In the genomic region with DNA sequence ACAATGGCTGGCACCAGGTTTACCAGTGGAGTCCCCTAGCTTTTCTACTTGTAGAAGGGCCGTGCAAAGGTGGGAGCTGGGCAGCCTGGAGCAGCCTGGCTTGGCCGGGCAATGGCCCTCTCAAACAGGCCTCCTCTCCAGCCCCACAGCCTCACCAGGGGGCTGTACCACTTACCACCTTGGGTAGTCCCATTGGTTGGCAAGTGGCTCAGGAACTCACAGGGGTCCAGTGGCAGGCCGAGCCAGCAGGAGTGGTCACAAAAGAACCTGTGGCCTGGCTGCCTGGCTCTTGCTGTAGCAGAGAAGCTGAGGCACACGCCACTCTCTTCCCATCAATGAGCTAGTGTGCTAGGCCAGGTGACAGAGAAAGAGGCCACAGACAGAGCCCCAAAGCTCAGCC, we compare ENCODE assay signal across 11 mouse cellular contexts. TPM values are rescaled to one million over a fixed set of nuclear protein-coding genes. Genes with fewer than 3 reads are reported as not detected.
DNase-seq lines count a peak whose midpoint lies in the region; ATAC-seq and TF ChIP-seq lines count a peak whose summit lies in the region.
"Had no signal": no experiment of that assay in that cellular context is flagged by ENCODE, and none has a peak within 500 bp of the region (broad histone marks: within the 10 kb centered on the region; RNA-seq: fewer than 3 reads in every experiment).

No protein-coding gene starts in this region.

- peak overlapping the region in 1 of 2 experiments; percentile 59; a peak in 2 of 4 replicates for H3K27ac ChIP-seq in heart, embryonic 14.5 days (replicated peaks in 1 of 2; ENCODE audit: control insufficient read depth in 1 of 2, insufficient read depth in 1 of 2, low read depth in 2 of 2, low read length in 2 of 2)
- H3K27ac ChIP-seq in heart, embryonic 11.5 days (ENCODE audit: low read depth, low read length) = no peak overlapping the region
- peak overlapping the region; percentile 98 for H3K27ac ChIP-seq in forebrain, embryonic 13.5 days
- H3K27ac ChIP-seq in limb, embryonic 15.5 days = peak overlapping the region; percentile 97

- WGBS in heart, embryonic 14.5 days = 69% methylated on average over 4 of the region's 4 CpGs
- WGBS in heart, embryonic 11.5 days (ENCODE audit: insufficient replicate concordance) = 65% methylated on average over 4 of the region's 4 CpGs
- WGBS in forebrain, embryonic 13.5 days = 40% methylated on average over 4 of the region's 4 CpGs
- WGBS in limb, embryonic 15.5 days = 61% methylated on average over 4 of the region's 4 CpGs

- H3K36me3 ChIP-seq in heart, embryonic 14.5 days (ENCODE audit: control insufficient read depth, insufficient read depth, low read length) = peaks cover 21% of the 10 kb centered on the region
- no peaks in the 10 kb centered on the region for H3K36me3 ChIP-seq in heart, embryonic 11.5 days (ENCODE audit: control insufficient read depth, insufficient read depth, low read length)
- peaks cover 31% of the 10 kb centered on the region for H3K36me3 ChIP-seq in forebrain, embryonic 13.5 days (ENCODE audit: poor library complexity, severe bottlenecking)
- H3K36me3 ChIP-seq in limb, embryonic 15.5 days = peaks cover 48% of the 10 kb centered on the region

- H3K4me1 ChIP-seq in heart, embryonic 14.5 days (ENCODE audit: control insufficient read depth in 2 of 2, insufficient read depth in 2 of 2, low read length in 2 of 2) = peaks cover 32 to 48% of the 10 kb centered on the region in 2 experiments
- H3K4me1 ChIP-seq in heart, embryonic 11.5 days (ENCODE audit: control insufficient read depth, insufficient read depth, low read length) = peaks cover 31% of the 10 kb centered on the region
- H3K4me1 ChIP-seq in forebrain, embryonic 13.5 days = peaks cover 81% of the 10 kb centered on the region
- peaks cover 83% of the 10 kb centered on the region for H3K4me1 ChIP-seq in limb, embryonic 15.5 days

- H3K9me3 ChIP-seq in heart, embryonic 14.5 days (ENCODE audit: control insufficient read depth, low read length) = no peaks in the 10 kb centered on the region
- no peaks in the 10 kb centered on the region for H3K9me3 ChIP-seq in heart, embryonic 11.5 days (replicated peaks; ENCODE audit: control insufficient read depth, low read length)
- H3K9me3 ChIP-seq in forebrain, embryonic 13.5 days (replicated peaks) = no peaks in the 10 kb centered on the region
- H3K9me3 ChIP-seq in limb, embryonic 15.5 days = no peaks in the 10 kb centered on the region

- ATAC-seq in heart, embryonic 14.5 days (ENCODE audit: insufficient number of reproducible peaks, insufficient read depth, low FRiP score, low read depth) = no peak
- no peak for ATAC-seq in heart, embryonic 11.5 days (replicated peaks; ENCODE audit: insufficient number of reproducible peaks, low FRiP score, low TSS enrichment)
- ATAC-seq in forebrain, embryonic 13.5 days = no peak
- ATAC-seq in limb, embryonic 15.5 days (ENCODE audit: insufficient number of reproducible peaks, low FRiP score, low TSS enrichment, low read depth) = no peak
- no peak for ATAC-seq in monocyte, adult 5-6 weeks (replicated peaks; ENCODE audit: insufficient number of reproducible peaks, low FRiP score, low TSS enrichment, poor library complexity, severe bottlenecking)
- ATAC-seq: CD4-positive, CD25-positive, alpha-beta regulatory T cell, adult 4 months had no signal

- intact Hi-C loops in left cerebral cortex, postnatal 10 days (cut with DNase I) = no loop called here

- peaks cover 17% of the 10 kb centered on the region for H3K27me3 ChIP-seq in heart, embryonic 14.5 days (ENCODE audit: control insufficient read depth, insufficient read depth, low read length)
- peaks cover 65% of the 10 kb centered on the region for H3K27me3 ChIP-seq in heart, embryonic 11.5 days (ENCODE audit: control insufficient read depth, insufficient read depth, low read length)
- H3K27me3 ChIP-seq in forebrain, embryonic 13.5 days = peaks cover 10% of the 10 kb centered on the region; the same call in 1 of the 2 replicates
- H3K27me3 ChIP-seq in limb, embryonic 15.5 days = no peaks in the 10 kb centered on the region; the same call in 1 of the 2 replicates

- no peak overlapping the region for H3K4me3 ChIP-seq in heart, embryonic 14.5 days (ENCODE audit: control insufficient read depth in 1 of 2, insufficient read depth in 1 of 2, low read depth in 1 of 2, low read length in 2 of 2)
- no peak overlapping the region for H3K4me3 ChIP-seq in heart, embryonic 11.5 days (ENCODE audit: low read depth, low read length)
- H3K4me3 ChIP-seq in forebrain, embryonic 13.5 days = no peak overlapping the region
- H3K4me3 ChIP-seq in limb, embryonic 15.5 days = no peak overlapping the region

- DNase-seq in brain, embryonic 14.5 days (ENCODE audit: low read depth) = peak; percentile 64
- DNase-seq in left cerebral cortex, postnatal 10 days (ENCODE audit: extremely low spot score in 1 of 2, low spot score in 2 of 2) = no peak
- no peak for DNase-seq in right cerebral cortex, adult 2 months (ENCODE audit: low spot score in 2 of 2)
- DNase-seq: cerebellum, adult 8-10 months; lung, postnatal 14 days had no signal

- no peak overlapping the region for H3K4me2 ChIP-seq in heart, embryonic 14.5 days (ENCODE audit: low read length)
- no peak overlapping the region for H3K4me2 ChIP-seq in heart, embryonic 11.5 days
- H3K4me2 ChIP-seq in forebrain, embryonic 13.5 days = peak overlapping the region; percentile 12; the same call in 1 of the 2 replicates
- no peak overlapping the region for H3K4me2 ChIP-seq in limb, embryonic 15.5 days

- peak overlapping the region; percentile 27; the same call in 1 of the 2 replicates for H3K9ac ChIP-seq in heart, embryonic 14.5 days (ENCODE audit: low read length)
- H3K9ac ChIP-seq in heart, embryonic 11.5 days (ENCODE audit: low read depth, low read length) = no peak overlapping the region; the same call in 1 of the 2 replicates
- H3K9ac ChIP-seq in forebrain, embryonic 13.5 days = peak overlapping the region; percentile 57
- H3K9ac ChIP-seq in limb, embryonic 15.5 days = no peak overlapping the region

- no peak for TF ChIP-seq POLR2A in brain, embryonic 14.5 days (IDR thresholded peaks at IDR 0.05; ENCODE audit: borderline replicate concordance, extremely low read depth, insufficient read depth, insufficient read length, poor library complexity, severe bottlenecking)

- TF ChIP-seq CTCF in brain, embryonic 14.5 days (IDR thresholded peaks at IDR 0.05; ENCODE audit: borderline replicate concordance, extremely low read depth, insufficient read depth, insufficient read length) = no peak

RNA-seq across cellular contexts. Expression of gene G430095P16Rik, which starts 8.6 kb away (rescaled TPM):
- 5.2 and 5.9 TPM in 2 replicates for polyA plus RNA-seq in heart, embryonic 14.5 days (2014; fragmentation: Nextera tagmentation; extraction: Ambion mirVana)
- polyA plus RNA-seq in heart, embryonic 11.5 days (2014; fragmentation: Nextera tagmentation; extraction: Ambion mirVana) = 3.4 and 5.4 TPM in 2 replicates
- 0.92 and 1.5 TPM in 2 replicates for polyA plus RNA-seq in brain, embryonic 14.5 days (2012; rRNA removed)
- polyA plus RNA-seq in forebrain, embryonic 13.5 days (2015; fragmentation: Nextera tagmentation; extraction: Ambion mirVana) = 3.7 and 3.8 TPM in 2 replicates
- polyA plus RNA-seq in limb, embryonic 15.5 days (2015; fragmentation: Nextera tagmentation; extraction: Ambion mirVana) = 3.8 and 5.5 TPM in 2 replicates
- 6.4 to 8.9 TPM (median 8.2 TPM) in 3 replicates for total RNA-seq in monocyte, adult 5-6 weeks (2017)
- under 1 TPM in 1 of 2 experiments, not detected in 1; 0.51 TPM for total RNA-seq in left cerebral cortex, postnatal 10 days (2021)

RNA-seq across cellular contexts. Expression of gene Lyl1, which starts 12.9 kb away (rescaled TPM):
- polyA plus RNA-seq in heart, embryonic 14.5 days (2014; fragmentation: Nextera tagmentation; extraction: Ambion mirVana) = 12.1 and 13.7 TPM in 2 replicates
- polyA plus RNA-seq in heart, embryonic 11.5 days (2014; fragmentation: Nextera tagmentation; extraction: Ambion mirVana) = 19.5 and 22.9 TPM in 2 replicates
- polyA plus RNA-seq in brain, embryonic 14.5 days (2012; rRNA removed) = 3.4 and 4.7 TPM in 2 replicates
- polyA plus RNA-seq in forebrain, embryonic 13.5 days (2015; fragmentation: Nextera tagmentation; extraction: Ambion mirVana) = 1.9 and 2.1 TPM in 2 replicates
- polyA plus RNA-seq in limb, embryonic 15.5 days (2015; fragmentation: Nextera tagmentation; extraction: Ambion mirVana) = 5.6 and 6.0 TPM in 2 replicates
- total RNA-seq in monocyte, adult 5-6 weeks (2017) = 41.7 to 46.2 TPM (median 45.0 TPM) in 3 replicates
- 1 to 10 TPM; 4.3 to 4.5 TPM for total RNA-seq in left cerebral cortex, postnatal 10 days (2021)

RNA-seq across cellular contexts. Expression of gene Nacc1, which starts 26.5 kb away (rescaled TPM):
- polyA plus RNA-seq in heart, embryonic 14.5 days (2014; fragmentation: Nextera tagmentation; extraction: Ambion mirVana) = 15.1 and 17.4 TPM in 2 replicates
- polyA plus RNA-seq in heart, embryonic 11.5 days (2014; fragmentation: Nextera tagmentation; extraction: Ambion mirVana) = 19.1 and 19.6 TPM in 2 replicates
- polyA plus RNA-seq in brain, embryonic 14.5 days (2012; rRNA removed) = 81.8 and 87.0 TPM in 2 replicates
- 16.1 and 18.6 TPM in 2 replicates for polyA plus RNA-seq in forebrain, embryonic 13.5 days (2015; fragmentation: Nextera tagmentation; extraction: Ambion mirVana)
- 13.5 and 13.8 TPM in 2 replicates for polyA plus RNA-seq in limb, embryonic 15.5 days (2015; fragmentation: Nextera tagmentation; extraction: Ambion mirVana)
- 29.0 to 50.5 TPM (median 36.3 TPM) in 3 replicates for total RNA-seq in monocyte, adult 5-6 weeks (2017)
- total RNA-seq in left cerebral cortex, postnatal 10 days (2021) = 10 to 100 TPM; 77.0 to 77.9 TPM

RNA-seq across cellular contexts. Expression of gene Trmt1, which starts 28.1 kb away (rescaled TPM):
- 46.1 and 50.0 TPM in 2 replicates for polyA plus RNA-seq in heart, embryonic 14.5 days (2014; fragmentation: Nextera tagmentation; extraction: Ambion mirVana)
- polyA plus RNA-seq in heart, embryonic 11.5 days (2014; fragmentation: Nextera tagmentation; extraction: Ambion mirVana) = 49.7 and 51.6 TPM in 2 replicates
- polyA plus RNA-seq in brain, embryonic 14.5 days (2012; rRNA removed) = 113 and 120 TPM in 2 replicates
- polyA plus RNA-seq in forebrain, embryonic 13.5 days (2015; fragmentation: Nextera tagmentation; extraction: Ambion mirVana) = 53.5 and 59.1 TPM in 2 replicates
- polyA plus RNA-seq in limb, embryonic 15.5 days (2015; fragmentation: Nextera tagmentation; extraction: Ambion mirVana) = 63.3 and 64.5 TPM in 2 replicates
- 40.1 to 46.6 TPM (median 44.7 TPM) in 3 replicates for total RNA-seq in monocyte, adult 5-6 weeks (2017)
- total RNA-seq in left cerebral cortex, postnatal 10 days (2021) = 100 to 1,000 TPM; 103 to 106 TPM

RNA-seq across cellular contexts. Expression of gene Ier2, which starts 51.5 kb away (rescaled TPM):
- 36.4 and 43.8 TPM in 2 replicates for polyA plus RNA-seq in heart, embryonic 14.5 days (2014; fragmentation: Nextera tagmentation; extraction: Ambion mirVana)
- 52.3 and 55.9 TPM in 2 replicates for polyA plus RNA-seq in heart, embryonic 11.5 days (2014; fragmentation: Nextera tagmentation; extraction: Ambion mirVana)
- polyA plus RNA-seq in brain, embryonic 14.5 days (2012; rRNA removed) = 7.3 and 11.0 TPM in 2 replicates
- 35.2 and 35.4 TPM in 2 replicates for polyA plus RNA-seq in forebrain, embryonic 13.5 days (2015; fragmentation: Nextera tagmentation; extraction: Ambion mirVana)
- polyA plus RNA-seq in limb, embryonic 15.5 days (2015; fragmentation: Nextera tagmentation; extraction: Ambion mirVana) = 80.6 and 81.7 TPM in 2 replicates
- 92.1 to 198 TPM (median 119 TPM) in 3 replicates for total RNA-seq in monocyte, adult 5-6 weeks (2017)
- total RNA-seq in left cerebral cortex, postnatal 10 days (2021) = 10 to 100 TPM; 10.9 to 12.3 TPM

Comparison
In these comparisons a context has a peak if more than half of its experiments do, and no peak if none do; other contexts are left out.
1. H3K9ac ChIP-seq: peak in heart, embryonic 14.5 days (single experiment) and forebrain, embryonic 13.5 days (single experiment); none in heart, embryonic 11.5 days (single experiment) and limb, embryonic 15.5 days (single experiment).